Mouse (Mus musculus): Measurements from ENCODE around the gene Med22. TPM values are rescaled to one million over a fixed set of nuclear protein-coding genes. Genes with fewer than 3 reads are reported as not detected.
A peak's percentile ranks its signal among the peaks of the same experiment; 100 is the strongest.

Med22 gene
- polyA plus RNA-seq, 1 experiment from 2014 or later: 137 TPM

DNA sequence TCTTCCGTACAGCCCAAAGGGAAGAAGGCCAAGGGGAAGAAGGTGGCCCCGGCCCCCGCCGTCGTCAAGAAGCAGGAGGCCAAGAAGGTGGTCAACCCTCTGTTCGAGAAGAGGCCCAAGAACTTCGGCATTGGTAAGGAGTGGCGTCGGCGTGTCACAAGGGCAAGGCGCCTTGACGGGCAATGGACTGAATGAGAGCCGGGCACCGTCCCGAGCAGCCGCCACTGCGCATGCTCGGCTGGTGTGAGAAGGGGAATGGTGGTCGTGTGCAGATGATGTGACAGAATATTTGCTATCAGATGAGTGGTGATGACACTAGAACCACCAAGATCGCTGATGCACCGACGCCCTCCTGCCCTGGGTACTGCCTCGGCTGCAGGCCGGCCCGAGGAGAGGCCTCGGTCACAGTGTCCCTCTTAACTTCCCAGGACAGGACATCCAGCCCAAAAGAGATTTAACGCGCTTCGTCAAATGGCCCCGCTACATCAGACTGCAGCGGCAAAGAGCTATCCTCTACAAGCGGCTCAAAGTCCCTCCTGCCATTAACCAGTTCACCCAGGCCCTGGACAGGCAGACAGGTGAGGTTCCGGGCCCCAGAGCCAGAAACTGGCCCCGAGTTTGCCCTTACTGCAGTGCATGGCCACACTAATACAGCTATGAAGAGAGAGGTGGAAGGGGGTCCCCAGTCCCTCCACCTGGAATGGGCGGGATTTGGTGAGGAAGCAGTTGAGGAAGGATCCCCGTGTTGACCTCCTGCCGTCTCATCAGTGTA, 703 bp upstream of the Med22 start:
- H3K27me3 ChIP-seq (ENCODE audit: control insufficient read depth, insufficient read depth, low read depth, low read length): no peaks in the 10 kb centered on the region
- H3K36me3 ChIP-seq (ENCODE audit: control insufficient read depth, insufficient read depth, low read length): peaks cover 42% of the 10 kb centered on the region
- peak overlapping the region; percentile 93 for H3K9ac ChIP-seq (ENCODE audit: low read depth, low read length)
- ATAC-seq: peak; percentile 69
- H3K4me1 ChIP-seq (ENCODE audit: control insufficient read depth, insufficient read depth, low read length): peaks cover 35% of the 10 kb centered on the region
- WGBS: under 1% methylated on average over 33 of the region's 37 CpGs
- H3K4me2 ChIP-seq (ENCODE audit: low read length): peak overlapping the region; percentile 99
- peak overlapping the region; percentile 93 for H3K27ac ChIP-seq (ENCODE audit: low read length)
- no peaks in the 10 kb centered on the region for H3K9me3 ChIP-seq (replicated peaks; ENCODE audit: control insufficient read depth, low read length, poor library complexity, severe bottlenecking)
- peak overlapping the region; percentile 84 for H3K4me3 ChIP-seq (ENCODE audit: low read depth, low read length)

DNA sequence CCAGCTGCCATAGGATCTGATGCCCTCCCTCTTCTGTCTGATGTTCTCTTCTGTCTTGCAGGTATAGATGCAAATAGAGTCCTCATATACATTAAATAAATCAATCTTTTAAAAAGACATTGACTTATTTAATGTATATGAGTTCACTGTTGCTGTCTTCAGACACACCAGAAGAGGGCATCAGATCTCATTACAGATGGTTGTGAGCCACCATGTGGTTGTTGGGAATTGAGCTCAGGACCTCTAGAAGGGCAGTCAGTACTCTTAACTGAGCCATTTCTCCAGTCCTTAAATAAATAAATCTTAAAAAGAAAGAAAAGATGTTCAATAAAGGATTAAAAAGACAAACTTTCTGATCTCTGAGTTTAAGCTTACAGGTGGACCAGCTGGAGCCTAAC, 1.1 kb downstream of the Med22 start:
- Histone ChIP-seq H3K4me1 (ENCODE audit: control insufficient read depth, insufficient read depth, low read length) (peaks cover 26% of the 10 kb centered on the region), H3K9me3 (replicated peaks; ENCODE audit: control insufficient read depth, low read length, poor library complexity, severe bottlenecking) (no peaks in the 10 kb centered on the region), H3K27me3 (ENCODE audit: control insufficient read depth, insufficient read depth, low read depth, low read length) (no peaks in the 10 kb centered on the region), H3K4me3 (ENCODE audit: low read depth, low read length) (peak overlapping the region; percentile 84), H3K27ac (ENCODE audit: low read length) (peak overlapping the region; percentile 93; the same call in 1 of the 2 replicates), H3K9ac (ENCODE audit: low read depth, low read length) (peak overlapping the region; percentile 90), H3K36me3 (ENCODE audit: control insufficient read depth, insufficient read depth, low read length) (peaks cover 46% of the 10 kb centered on the region), H3K4me2 (ENCODE audit: low read length) (peak overlapping the region; percentile 78)
- ATAC-seq: no peak

DNA sequence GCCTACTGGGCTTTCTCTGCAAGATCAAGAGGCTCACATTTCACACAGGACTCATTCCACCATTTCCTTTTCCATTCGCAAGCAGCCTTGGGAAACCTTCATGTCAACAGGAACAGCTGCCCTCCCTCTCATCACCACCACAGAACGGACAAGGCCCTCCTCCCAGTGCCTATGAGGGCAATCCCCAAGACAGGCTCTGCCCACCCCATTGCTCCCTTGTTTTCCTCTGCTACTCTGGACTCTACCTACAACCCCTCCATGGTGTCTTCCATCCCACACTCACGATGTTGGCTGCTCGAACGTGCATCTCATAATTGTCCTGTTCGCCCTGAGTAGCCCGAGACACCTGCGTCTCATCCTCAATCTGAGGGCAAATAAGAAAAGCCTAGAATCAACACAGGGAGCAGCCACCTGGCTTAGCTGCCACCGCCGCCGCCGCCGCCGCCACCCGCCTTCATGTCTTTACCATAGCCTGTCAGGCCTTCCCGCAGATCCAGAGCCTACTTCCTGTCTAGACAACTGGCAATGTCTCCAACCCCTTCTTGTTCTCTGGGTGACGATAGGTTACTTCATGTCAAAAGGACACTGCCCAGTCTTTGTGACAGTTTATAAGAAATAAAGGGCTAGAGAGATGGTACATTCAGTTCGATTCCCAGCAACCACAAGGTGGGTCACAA, 1.6 kb downstream of the Med22 start:
- H3K9me3 ChIP-seq (replicated peaks; ENCODE audit: control insufficient read depth, low read length, poor library complexity, severe bottlenecking): no peaks in the 10 kb centered on the region
- ATAC-seq: no peak
- WGBS: 89% methylated on average over 18 of the region's 18 CpGs
- peaks cover 27% of the 10 kb centered on the region for H3K4me1 ChIP-seq (ENCODE audit: control insufficient read depth, insufficient read depth, low read length)
- H3K4me2 ChIP-seq (ENCODE audit: low read length): peak overlapping the region; percentile 78
- H3K4me3 ChIP-seq (ENCODE audit: low read depth, low read length): peak overlapping the region; percentile 84; the same call in 1 of the 2 replicates
- peaks cover 41% of the 10 kb centered on the region for H3K36me3 ChIP-seq (ENCODE audit: control insufficient read depth, insufficient read depth, low read length)
- H3K27ac ChIP-seq (ENCODE audit: low read length): no peak overlapping the region
- peak overlapping the region; percentile 59 for H3K9ac ChIP-seq (ENCODE audit: low read depth, low read length)
- no peaks in the 10 kb centered on the region for H3K27me3 ChIP-seq (ENCODE audit: control insufficient read depth, insufficient read depth, low read depth, low read length)

DNA sequence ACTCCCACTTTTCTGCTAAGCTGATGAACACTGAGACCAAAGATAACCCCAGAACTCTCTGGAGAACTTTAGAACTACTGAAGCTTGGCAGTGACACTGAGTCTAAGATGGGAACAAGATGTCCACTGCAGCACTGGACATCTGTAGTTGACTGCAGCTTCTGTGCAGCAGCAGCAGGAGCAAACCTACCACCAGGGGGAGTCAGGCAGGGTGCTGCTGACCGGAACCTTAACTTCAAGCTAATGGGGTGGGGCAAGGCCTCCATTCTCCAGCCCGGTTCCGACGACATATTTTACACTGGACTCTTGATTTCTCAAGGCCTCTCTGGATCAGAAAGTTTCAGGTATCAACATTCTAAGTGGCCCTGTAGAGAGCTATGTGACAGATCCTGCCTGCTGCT, 3.4 kb downstream of the Med22 start:
- no peaks in the 10 kb centered on the region for H3K9me3 ChIP-seq (replicated peaks; ENCODE audit: control insufficient read depth, low read length, poor library complexity, severe bottlenecking)
- no peak overlapping the region for H3K27ac ChIP-seq (ENCODE audit: low read length)
- peaks cover 24% of the 10 kb centered on the region for H3K36me3 ChIP-seq (ENCODE audit: control insufficient read depth, insufficient read depth, low read length)
- no peak overlapping the region for H3K4me3 ChIP-seq (ENCODE audit: low read depth, low read length)
- no peak overlapping the region for H3K4me2 ChIP-seq (ENCODE audit: low read length)
- no peak overlapping the region for H3K9ac ChIP-seq (ENCODE audit: low read depth, low read length)
- H3K4me1 ChIP-seq (ENCODE audit: control insufficient read depth, insufficient read depth, low read length): peaks cover 30% of the 10 kb centered on the region
- ATAC-seq: no peak
- H3K27me3 ChIP-seq (ENCODE audit: control insufficient read depth, insufficient read depth, low read depth, low read length): no peaks in the 10 kb centered on the region
- WGBS: 54% methylated on average over 4 of the region's 4 CpGs

DNA sequence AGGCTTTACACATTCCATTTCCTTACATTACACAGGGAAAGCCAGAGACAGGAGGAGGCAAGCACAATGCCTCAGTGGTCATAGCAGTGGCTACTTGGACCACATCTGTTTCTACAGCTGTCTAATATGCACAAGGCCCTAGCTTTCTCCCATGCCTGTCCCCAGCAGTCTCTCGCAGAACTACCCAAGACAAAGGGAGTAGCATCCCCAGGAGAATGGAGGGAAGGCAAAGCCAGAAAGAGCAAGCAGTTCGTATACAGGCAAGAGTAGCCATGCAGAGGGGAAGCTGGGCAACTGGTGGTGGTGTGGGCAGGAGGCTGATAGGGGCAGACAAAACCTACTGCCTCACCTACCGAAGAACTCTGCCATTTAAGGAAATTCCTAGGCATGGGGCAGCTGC, 4.0 kb downstream of the Med22 start:
- Histone ChIP-seq H3K27ac (ENCODE audit: low read length) (no peak overlapping the region), H3K36me3 (ENCODE audit: control insufficient read depth, insufficient read depth, low read length) (peaks cover 21% of the 10 kb centered on the region), H3K4me1 (ENCODE audit: control insufficient read depth, insufficient read depth, low read length) (peaks cover 30% of the 10 kb centered on the region), H3K9ac (ENCODE audit: low read depth, low read length) (no peak overlapping the region), H3K4me2 (ENCODE audit: low read length) (no peak overlapping the region), H3K27me3 (ENCODE audit: control insufficient read depth, insufficient read depth, low read depth, low read length) (no peaks in the 10 kb centered on the region), H3K9me3 (replicated peaks; ENCODE audit: control insufficient read depth, low read length, poor library complexity, severe bottlenecking) (no peaks in the 10 kb centered on the region), H3K4me3 (ENCODE audit: low read depth, low read length) (no peak overlapping the region)
- WGBS: 92% methylated on average over 3 of the region's 3 CpGs
- no peak for ATAC-seq

DNA sequence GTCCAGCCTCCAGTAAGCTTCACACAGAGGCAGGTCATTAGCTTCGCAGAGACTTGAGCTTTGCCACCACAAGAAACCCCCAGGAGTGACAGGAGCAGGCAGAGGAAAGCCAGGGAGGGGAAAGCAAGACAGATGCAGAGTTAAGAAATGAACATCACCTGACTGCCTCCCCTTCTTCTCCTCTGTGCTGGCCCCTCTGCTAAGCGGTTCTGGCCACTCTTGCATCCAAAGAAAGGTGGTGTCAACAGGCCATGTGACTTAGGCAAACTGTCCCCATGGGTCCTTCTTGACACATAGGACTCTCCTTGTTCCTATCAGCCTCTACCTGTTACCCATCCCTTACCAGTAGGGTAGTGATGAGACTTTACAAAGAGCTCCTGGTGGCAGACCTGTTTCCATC, 4.5 kb downstream of the Med22 start:
- Histone ChIP-seq H3K4me2 (ENCODE audit: low read length) (no peak overlapping the region), H3K9me3 (replicated peaks; ENCODE audit: control insufficient read depth, low read length, poor library complexity, severe bottlenecking) (no peaks in the 10 kb centered on the region), H3K27ac (ENCODE audit: low read length) (no peak overlapping the region), H3K4me3 (ENCODE audit: low read depth, low read length) (no peak overlapping the region), H3K27me3 (ENCODE audit: control insufficient read depth, insufficient read depth, low read depth, low read length) (no peaks in the 10 kb centered on the region), H3K36me3 (ENCODE audit: control insufficient read depth, insufficient read depth, low read length) (peaks cover 21% of the 10 kb centered on the region), H3K4me1 (ENCODE audit: control insufficient read depth, insufficient read depth, low read length) (peaks cover 35% of the 10 kb centered on the region), H3K9ac (ENCODE audit: low read depth, low read length) (no peak overlapping the region)
- no peak for ATAC-seq
- 100% methylated on average over 2 of the region's 2 CpGs for WGBS

DNA sequence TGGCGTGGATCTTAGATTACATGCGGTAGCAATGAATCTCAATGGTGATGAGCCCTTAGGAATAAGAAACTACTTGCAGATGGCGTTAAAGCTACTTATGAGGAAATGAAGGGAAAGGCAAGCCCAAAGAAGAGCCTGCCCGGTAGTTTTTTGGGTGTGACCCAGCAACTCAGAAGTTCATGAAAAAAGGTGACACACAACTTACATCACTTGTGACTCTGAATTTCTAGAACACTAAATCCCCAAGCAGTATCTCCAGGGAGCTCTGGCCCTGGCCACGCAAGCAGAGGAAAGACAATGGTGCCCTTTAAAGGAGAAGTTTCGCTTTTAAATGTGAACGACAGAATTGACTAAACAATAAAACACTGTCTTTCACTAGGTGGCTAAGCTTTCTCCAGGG, 7.2 kb downstream of the Med22 start:
- Histone ChIP-seq H3K27me3 (ENCODE audit: control insufficient read depth, insufficient read depth, low read depth, low read length) (no peaks in the 10 kb centered on the region), H3K4me1 (ENCODE audit: control insufficient read depth, insufficient read depth, low read length) (peaks cover 21% of the 10 kb centered on the region), H3K9me3 (replicated peaks; ENCODE audit: control insufficient read depth, low read length, poor library complexity, severe bottlenecking) (no peaks in the 10 kb centered on the region), H3K36me3 (ENCODE audit: control insufficient read depth, insufficient read depth, low read length) (peaks cover 32% of the 10 kb centered on the region), H3K4me3 (ENCODE audit: low read depth, low read length) (peak overlapping the region; percentile 76), H3K4me2 (ENCODE audit: low read length) (peak overlapping the region; percentile 72), H3K9ac (ENCODE audit: low read depth, low read length) (peak overlapping the region; percentile 72), H3K27ac (ENCODE audit: low read length) (peak overlapping the region; percentile 86)
- WGBS: 7% methylated on average over 7 of the region's 7 CpGs
- ATAC-seq: no peak

DNA sequence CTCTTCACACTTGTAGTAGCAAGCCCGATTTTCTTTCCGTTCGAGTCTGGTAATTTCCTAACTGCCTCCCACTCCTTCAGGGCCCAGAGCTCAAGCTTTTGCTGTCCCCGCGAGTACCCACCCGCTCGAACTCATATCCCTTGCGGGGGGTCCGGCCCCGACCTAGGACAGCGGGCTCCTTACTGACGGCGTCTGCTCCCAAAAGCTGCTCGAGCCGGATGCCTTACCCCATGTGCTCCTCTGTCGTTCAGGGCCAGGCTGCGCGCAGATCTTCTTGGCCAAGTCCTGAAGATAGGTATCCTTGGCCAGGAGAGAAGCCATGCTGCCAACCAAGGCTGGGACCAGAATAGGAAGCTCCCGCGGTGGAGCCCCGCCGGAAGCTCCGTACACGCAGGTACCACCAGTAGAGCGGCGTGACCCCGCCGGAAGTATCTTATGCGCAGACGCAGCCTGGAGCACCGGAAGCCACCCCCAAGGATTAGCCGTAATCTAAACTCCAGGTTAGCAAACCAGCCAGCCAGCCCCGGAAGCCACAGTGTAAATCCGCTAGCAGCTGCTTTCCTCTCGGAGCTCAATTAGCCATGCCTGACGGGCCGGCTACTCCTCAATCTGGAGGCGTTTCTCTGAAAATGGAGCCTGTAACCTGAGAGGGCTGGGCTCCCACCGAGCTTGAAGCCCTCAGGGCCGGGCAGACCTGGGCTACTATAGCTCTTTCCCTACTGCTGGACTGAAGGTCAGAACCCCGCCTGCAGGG, 7.8 kb downstream of the Med22 start, which contains the start of gene Surf6:
Surf6 (minus strand) TSS at position 413 of the 754 bp plus-strand sequence.
- H3K36me3 ChIP-seq (ENCODE audit: control insufficient read depth, insufficient read depth, low read length): peaks cover 34% of the 10 kb centered on the region
- H3K27ac ChIP-seq (ENCODE audit: low read length): peak within 1 kb of the TSS; percentile 86

More for the DNA sequence above, 7.8 kb downstream of the Med22 start, which contains the start of gene Surf6:
- ATAC-seq: peak; percentile 96
- H3K27me3 ChIP-seq (ENCODE audit: control insufficient read depth, insufficient read depth, low read depth, low read length): no peaks in the 10 kb centered on the region
- no peaks in the 10 kb centered on the region for H3K9me3 ChIP-seq (replicated peaks; ENCODE audit: control insufficient read depth, low read length, poor library complexity, severe bottlenecking)
- H3K4me2 ChIP-seq (ENCODE audit: low read length): peak within 1 kb of the TSS; percentile 72
- H3K4me1 ChIP-seq (ENCODE audit: control insufficient read depth, insufficient read depth, low read length): peaks cover 21% of the 10 kb centered on the region
- H3K4me3 ChIP-seq (ENCODE audit: low read depth, low read length): peak within 1 kb of the TSS; percentile 76
- H3K9ac ChIP-seq (ENCODE audit: low read depth, low read length): peak within 1 kb of the TSS; percentile 73
- under 1% methylated on average over 41 of the region's 41 CpGs for WGBS
